Mouse (Mus musculus) MEL (cell line): ENCODE results near the gene Dock7. TPM values are rescaled to one million over a fixed set of nuclear protein-coding genes. Genes with fewer than 3 reads are reported as not detected.

Experiments used
- DNase-seq: peaks from one replicate; pipeline ENCODE4 v3.0.0; 2011; ENCODE audit warnings: low read depth, low spot score
- H3K27ac ChIP-seq: 2 replicates; pipeline ENCODE4 v1.5.1; 2012; ENCODE audit warnings: low read depth, mild to moderate bottlenecking, control low read depth, low read length, moderate library complexity; ENCODE audit not compliant: control insufficient read depth
- H3K27me3 ChIP-seq, 2 experiments: fragments of 150-350 bp in 1 of 2; sonication (generic) in 1 of 2; 2 replicates each; pipeline ENCODE4 v1.6.1; 2012; ENCODE audit warnings: low read length in 2 of 2, mild to moderate bottlenecking in 2 of 2, improper control_type of control experiment in 1 of 2, moderate library complexity in 1 of 2; ENCODE audit not compliant: insufficient read depth in 2 of 2, control insufficient read depth in 1 of 2
- H3K36me3 ChIP-seq, 2 experiments: 2 replicates each; pipeline ENCODE4 v1.6.1; 2012 to 2014; ENCODE audit warnings: low read length in 2 of 2, improper control_type of control experiment in 1 of 2, inconsistent platforms in 1 of 2, mild to moderate bottlenecking in 1 of 2; ENCODE audit not compliant: insufficient read depth in 2 of 2, control insufficient read depth in 1 of 2
- H3K4me1 ChIP-seq, 2 experiments: fragments of 150-350 bp in 1 of 2; sonication (generic) in 1 of 2; 2 replicates each; pipeline ENCODE4 v1.6.1; 2012; ENCODE audit warnings: low read length in 2 of 2, improper control_type of control experiment in 1 of 2, mild to moderate bottlenecking in 1 of 2; ENCODE audit not compliant: insufficient read depth in 2 of 2, control insufficient read depth in 1 of 2
- H3K4me3 ChIP-seq, 2 experiments: fragments of 150-350 bp in 1 of 2; sonication (generic) in 1 of 2; 2 replicates each; pipeline ENCODE4 v1.5.1; 2012; ENCODE audit warnings: low read depth in 2 of 2, low read length in 2 of 2, mild to moderate bottlenecking in 2 of 2, moderate library complexity in 2 of 2, control low read depth in 1 of 2, improper control_type of control experiment in 1 of 2; ENCODE audit not compliant: control insufficient read depth in 1 of 2, insufficient read depth in 1 of 2
- H3K79me2 ChIP-seq: 2 replicates; pipeline ENCODE4 v1.6.1; 2012; ENCODE audit warnings: mild to moderate bottlenecking, low read length, moderate library complexity; ENCODE audit not compliant: control insufficient read depth, poor library complexity, insufficient read depth
- H3K9ac ChIP-seq: 2 replicates; pipeline ENCODE4 v1.6.1; 2012; ENCODE audit warnings: low read depth, mild to moderate bottlenecking, control low read depth, low read length, moderate library complexity; ENCODE audit not compliant: control insufficient read depth, poor library complexity, severe bottlenecking
- H3K9me3 ChIP-seq: fragments of 150-350 bp; sonication (generic); replicated peaks from 2 replicates; pipeline ENCODE4 v1.6.1; 2012; ENCODE audit warnings: mild to moderate bottlenecking, low read length, improper control_type of control experiment, moderate library complexity; ENCODE audit not compliant: insufficient read depth
- CHD2 ChIP-seq: IDR thresholded peaks from 2 replicates; pipeline ENCODE4 v1.6.1; 2011; ENCODE audit warnings: low read length, improper control_type of control experiment
- E2F4 ChIP-seq: IDR thresholded peaks from 2 replicates; pipeline ENCODE4 v1.6.1; 2011; ENCODE audit warnings: low read depth, low read length, improper control_type of control experiment, borderline replicate concordance
- GABPA ChIP-seq: IDR thresholded peaks from 2 replicates; pipeline ENCODE4 v1.6.1; 2012; ENCODE audit warnings: low read depth, mild to moderate bottlenecking, inconsistent platforms, low read length, improper control_type of control experiment, moderate library complexity
- GATA1 ChIP-seq: IDR thresholded peaks from 2 replicates; pipeline ENCODE4 v1.6.1; 2011; ENCODE audit warnings: low read depth, low read length, improper control_type of control experiment
- MXI1 ChIP-seq: IDR thresholded peaks from 2 replicates; pipeline ENCODE4 v1.6.1; 2011; ENCODE audit warnings: mild to moderate bottlenecking, low read depth, low read length, improper control_type of control experiment
- MYB ChIP-seq: IDR thresholded peaks from 2 replicates; pipeline ENCODE4 v1.6.1; 2011; ENCODE audit warnings: mild to moderate bottlenecking, low read depth, low read length, improper control_type of control experiment
- NELFE ChIP-seq: IDR thresholded peaks from 2 replicates; pipeline ENCODE4 v1.6.1; 2011; ENCODE audit warnings: low read depth, low read length, improper control_type of control experiment
- POLR2AphosphoS5 ChIP-seq: IDR thresholded peaks from 2 replicates; pipeline ENCODE4 v1.6.1; 2012; ENCODE audit warnings: low read depth, borderline replicate concordance, mild to moderate bottlenecking, inconsistent platforms, low read length, moderate library complexity, mixed read lengths
- RCOR1 ChIP-seq: IDR thresholded peaks from 2 replicates; pipeline ENCODE4 v1.6.1; 2012; ENCODE audit warnings: low read depth, mild to moderate bottlenecking, inconsistent platforms, low read length, improper control_type of control experiment
- SIN3A ChIP-seq: IDR thresholded peaks from 2 replicates; pipeline ENCODE4 v1.6.1; 2012; ENCODE audit warnings: low read length, improper control_type of control experiment, inconsistent platforms
- SMC3 ChIP-seq: IDR thresholded peaks from 2 replicates; pipeline ENCODE4 v1.6.1; 2011; ENCODE audit warnings: low read depth, low read length, improper control_type of control experiment
- TAL1 ChIP-seq: IDR thresholded peaks from 2 replicates; pipeline ENCODE4 v1.6.1; 2012; ENCODE audit warnings: mild to moderate bottlenecking, inconsistent platforms, low read length, moderate library complexity, mixed read lengths
- TBP ChIP-seq: IDR thresholded peaks from 2 replicates; pipeline ENCODE4 v1.8.0; 2011; ENCODE audit warnings: low read depth, low read length, improper control_type of control experiment
- UBTF ChIP-seq: IDR thresholded peaks from 2 replicates; pipeline ENCODE4 v1.6.1; 2012; ENCODE audit warnings: low read depth, mild to moderate bottlenecking, inconsistent platforms, low read length, improper control_type of control experiment, moderate library complexity, borderline replicate concordance; ENCODE audit not compliant: insufficient read depth
- USF2 ChIP-seq, 2 experiments: IDR thresholded peaks; 2 replicates each; pipeline ENCODE4 v1.6.1; 2011 to 2012; ENCODE audit warnings: improper control_type of control experiment in 2 of 2, low read length in 2 of 2, borderline replicate concordance in 1 of 2, inconsistent platforms in 1 of 2, low read depth in 1 of 2, mild to moderate bottlenecking in 1 of 2; ENCODE audit not compliant: insufficient read depth in 1 of 2
- ZC3H11A ChIP-seq: IDR thresholded peaks from 2 replicates; pipeline ENCODE4 v1.6.1; 2012; ENCODE audit warnings: low read depth, mild to moderate bottlenecking, inconsistent platforms, low read length, improper control_type of control experiment
- ZMIZ1 ChIP-seq: IDR thresholded peaks from 2 replicates; pipeline ENCODE4 v1.6.1; 2012; ENCODE audit warnings: low read depth, mild to moderate bottlenecking, inconsistent platforms, low read length, improper control_type of control experiment, moderate library complexity
- ZNF384 ChIP-seq: IDR thresholded peaks from 2 replicates; pipeline ENCODE4 v1.6.1; 2012; ENCODE audit warnings: low read depth, mild to moderate bottlenecking, inconsistent platforms, low read length, improper control_type of control experiment
- polyA plus RNA-seq, 2 experiments: library from polyadenylated mRNA; stranded (reverse) in 1 of 2; unstranded in 1 of 2; fragments of >175 nt in 1 of 2; fragments of >200 nt in 1 of 2; gene quantifications; 2 replicates each; pipeline versions ENCODE4 v1.2.1 to v1.2.4; 2012; ENCODE audit warnings: low replicate concordance in 2 of 2, low read depth in 1 of 2; ENCODE audit not compliant: insufficient read length in 2 of 2, insufficient read depth in 1 of 2, missing spikeins in 1 of 2
- total RNA-seq: library from RNA; depleted of rRNA; stranded (reverse); fragments of 300-350 nt; gene quantifications from 2 replicates; pipeline ENCODE4 v1.2.3, GENCODE M21; 2012

Gene Dock7
- total and polyA plus RNA-seq, 3 experiments = 19.5 to 19.8 TPM; not detected in 1

- H3K27ac ChIP-seq = no peak overlapping the region
- DNase-seq = no peak
- no peaks in the 10 kb centered on the region; a peak in 2 of 4 replicates for H3K36me3 ChIP-seq
- no peaks in the 10 kb centered on the region for H3K79me2 ChIP-seq
- no peak overlapping the region for H3K9ac ChIP-seq
- no peaks in the 10 kb centered on the region for H3K27me3 ChIP-seq
- no peaks in the 10 kb centered on the region for H3K4me1 ChIP-seq
- no peaks in the 10 kb centered on the region for H3K9me3 ChIP-seq
- TF ChIP-seq MYB (no peak), USF2 (IDR thresholded peaks at IDR 0.05; ENCODE audit: borderline replicate concordance in 1 of 2, insufficient read depth in 1 of 2, low read depth in 1 of 2, low read length in 2 of 2) (no peak), NELFE (no peak), E2F4 (no peak), MXI1 (no peak), POLR2AphosphoS5 (no peak), CHD2 (no peak), ZC3H11A (no peak), SMC3 (no peak), ZNF384 (no peak), GATA1 (no peak)
- no peak overlapping the region for H3K4me3 ChIP-seq
Measured at GRCm38 (mm10) chr4:98969946-98970345, 150.8 kb downstream of the Dock7 start.

- no peak overlapping the region for H3K4me3 ChIP-seq
- H3K27ac ChIP-seq = no peak overlapping the region
- TF ChIP-seq TBP (no peak), ZNF384 (no peak), TAL1 (no peak)
- no peaks in the 10 kb centered on the region for H3K79me2 ChIP-seq
- DNase-seq = no peak
- H3K9me3 ChIP-seq = no peaks in the 10 kb centered on the region
- H3K36me3 ChIP-seq = peaks cover 0 to 3% of the 10 kb centered on the region in 2 experiments; a peak in 1 of 4 replicates
- H3K9ac ChIP-seq = no peak overlapping the region
- no peaks in the 10 kb centered on the region for H3K4me1 ChIP-seq
- H3K27me3 ChIP-seq = no peaks in the 10 kb centered on the region
Measured at GRCm38 (mm10) chr4:98960243-98960642, 160.5 kb downstream of the Dock7 start.

DNA sequence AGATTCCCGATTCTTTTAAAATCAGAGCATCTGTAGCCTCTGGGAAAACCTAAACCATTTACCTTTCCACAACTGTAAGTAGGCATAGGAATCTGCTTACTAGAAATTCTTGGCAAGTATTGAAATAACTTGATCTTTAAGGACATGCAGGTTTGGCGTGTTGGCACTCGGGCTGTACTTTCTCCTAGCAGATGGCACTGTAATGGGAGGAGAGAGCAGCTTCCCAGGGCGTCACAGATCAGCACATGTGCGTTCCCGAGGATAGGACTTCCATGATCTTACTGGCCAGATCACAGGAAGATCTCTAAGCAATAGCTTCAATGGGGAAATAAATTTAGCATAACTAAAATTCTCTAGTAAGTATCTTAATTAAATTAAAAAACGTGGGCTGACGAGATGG, 164.7 kb downstream of the Dock7 start:
- no peaks in the 10 kb centered on the region for H3K9me3 ChIP-seq
- peaks cover 0 to 4% of the 10 kb centered on the region in 2 experiments; a peak in 1 of 4 replicates for H3K36me3 ChIP-seq
- no peak for DNase-seq
- H3K27me3 ChIP-seq = no peaks in the 10 kb centered on the region
- H3K27ac ChIP-seq = no peak overlapping the region
- 0 out of 4 replicates have a peak, but pooled peaks cover 0 to under 1% of the 10 kb centered on the region in 2 experiments for H3K4me1 ChIP-seq
- no peak for TF ChIP-seq POLR2AphosphoS5
- no peak for TF ChIP-seq ZMIZ1
- no peak for TF ChIP-seq GABPA
- no peak for TF ChIP-seq UBTF
- TF ChIP-seq NELFE = no peak
- no peak for TF ChIP-seq RCOR1
- no peak for TF ChIP-seq GATA1
- TF ChIP-seq SIN3A = no peak
- H3K4me3 ChIP-seq = no peak overlapping the region
- H3K9ac ChIP-seq = no peak overlapping the region
- no peaks in the 10 kb centered on the region for H3K79me2 ChIP-seq
